Mouse (Mus musculus) lung, adult 2 months (tissue): ENCODE measurements around the gene Frem1. TPM values are rescaled to one million over a fixed set of nuclear protein-coding genes. Genes with fewer than 3 reads are reported as not detected.

Experiments
- DNase-seq: peaks from one replicate; pipeline ENCODE4 v3.0.0; 2022
- H3K4me1 ChIP-seq: fragments of 200-500 bp; 2 replicates; pipeline ENCODE4 v1.6.1; 2011; ENCODE audit warnings: low read length; ENCODE audit not compliant: control insufficient read depth, insufficient read depth
- H3K4me3 ChIP-seq: fragments of 200-500 bp; replicated peaks from 2 replicates; pipeline ENCODE3; 2011; ENCODE audit warnings: low read depth, mild to moderate bottlenecking, control low read depth, low read length; ENCODE audit errors: extremely low read depth
- CTCF ChIP-seq: fragments of 200-500 bp; IDR thresholded peaks from 2 replicates; pipeline ENCODE4 v1.5.1; 2011; ENCODE audit warnings: mild to moderate bottlenecking, low read length, control low read depth; ENCODE audit not compliant: insufficient read depth
- POLR2A ChIP-seq: fragments of 200-500 bp; IDR thresholded peaks from 2 replicates; pipeline ENCODE4 v1.6.1; 2011; ENCODE audit warnings: low read depth, mild to moderate bottlenecking, control low read depth, low read length, borderline replicate concordance; ENCODE audit errors: extremely low read depth
- WGBS: fragments of 180-500 bp; shearing (Covaris S2); methylation state at CpG from one replicate; pipeline ENCODE4 v1.1.7; 2018; 5-methylcytosine and 5-hydroxymethylcytosine counted together
- polyA plus RNA-seq: library from polyadenylated mRNA; depleted of rRNA; stranded (reverse); fragments of >200 nt; gene quantifications from 2 replicates; pipeline ENCODE4 v1.2.3, GENCODE M21; 2012

The Frem1 gene
- polyA plus RNA-seq, 1 experiment, result 4.1 TPM

- Histone ChIP-seq H3K4me3 (no peak overlapping the region), H3K4me1 (no peaks in the 10 kb centered on the region)
- WGBS, result 67% methylated on average over 13 of the region's 13 CpGs
- TF ChIP-seq POLR2A, result no peak
- no peak for TF ChIP-seq CTCF
- DNase-seq, result peak; percentile 11
Measured at GRCm38 (mm10) chr4:82940248-82940647, 111.9 kb downstream of the Frem1 start.

- H3K4me3 ChIP-seq, result no peak overlapping the region
- 10% methylated on average over 5 of the region's 5 CpGs for WGBS
- DNase-seq, result no peak
Measured at GRCm38 (mm10) chr4:82934308-82934707, 117.8 kb downstream of the Frem1 start.

DNA sequence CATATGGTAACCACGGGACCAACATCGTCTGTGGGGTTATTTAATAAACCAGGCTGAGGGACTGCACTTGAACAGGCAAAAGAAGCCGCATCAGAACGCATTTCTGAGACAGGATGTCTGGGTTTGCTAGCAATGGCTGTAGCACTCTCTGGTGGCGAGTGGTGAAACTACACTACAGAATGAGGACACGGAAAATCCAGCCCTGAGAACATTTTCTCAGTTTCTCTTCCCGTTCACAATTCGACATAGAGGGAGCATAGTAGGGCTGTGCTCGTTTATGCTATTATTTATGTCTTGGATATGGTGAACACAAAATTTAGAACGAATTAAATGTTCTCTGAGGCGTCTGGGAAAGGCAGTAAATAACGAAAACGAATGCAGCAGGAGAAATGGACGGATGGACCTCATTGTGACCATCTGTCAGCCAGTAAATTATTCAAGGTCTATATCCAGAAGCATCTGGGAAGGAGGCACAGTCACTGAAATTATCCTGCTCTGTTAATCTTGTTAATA is 118.4 kb downstream of the Frem1 start:
- Histone ChIP-seq H3K4me1 (no peaks in the 10 kb centered on the region), H3K4me3 (peak overlapping the region; percentile 44)
- DNase-seq, result peak; percentile 73
- WGBS, result 8% methylated on average over 14 of the region's 14 CpGs
- TF ChIP-seq POLR2A (no peak), CTCF (peak; percentile 77)

More at GRCm38 (mm10) chr4:82934308-82934707, 117.8 kb downstream of the Frem1 start:
- H3K4me1 ChIP-seq, result no peaks in the 10 kb centered on the region
- TF ChIP-seq CTCF, result peak; percentile 63
- no peak for TF ChIP-seq POLR2A

- no peak for DNase-seq
- TF ChIP-seq CTCF (no peak), POLR2A (no peak)
- H3K4me3 ChIP-seq, result no peak overlapping the region
- WGBS, result 68% methylated on average over 5 of the region's 5 CpGs
- no peaks in the 10 kb centered on the region for H3K4me1 ChIP-seq
Measured at GRCm38 (mm10) chr4:82930079-82930478, 122.1 kb downstream of the Frem1 start.

GRCm38 (mm10) chr4:82921962-82922361 is 130.2 kb downstream of the Frem1 start:
- no peak for DNase-seq

GRCm38 (mm10) chr4:82918625-82919024 is 133.5 kb downstream of the Frem1 start:
- no peak for DNase-seq
- TF ChIP-seq POLR2A (no peak), CTCF (no peak)
- 75% methylated on average over 2 of the region's 2 CpGs for WGBS

More at GRCm38 (mm10) chr4:82921962-82922361, 130.2 kb downstream of the Frem1 start:
- TF ChIP-seq CTCF (no peak), POLR2A (no peak)
- H3K4me3 ChIP-seq, result no peak overlapping the region
- 0 out of 2 replicates have a peak, but pooled peaks cover 2% of the 10 kb centered on the region for H3K4me1 ChIP-seq
- 38% methylated on average over 4 of the region's 4 CpGs for WGBS

DNA sequence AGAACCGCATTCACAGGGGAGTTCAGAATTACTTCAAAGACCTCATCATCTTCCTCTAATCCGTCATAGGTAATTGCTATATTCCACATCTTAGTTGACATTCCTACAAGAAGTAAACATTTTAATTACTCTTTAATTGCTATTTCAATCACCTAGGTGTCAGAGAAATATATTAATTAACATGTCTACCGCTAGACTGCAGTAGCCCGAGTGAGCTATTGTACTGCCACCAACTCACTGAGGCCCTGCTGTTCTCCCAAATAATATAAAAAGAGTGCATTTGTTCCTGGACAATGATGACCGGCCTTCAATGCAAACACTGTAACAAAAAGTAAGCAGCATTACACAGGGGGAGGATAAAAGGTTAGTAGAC is 135.5 kb downstream of the Frem1 start:
- peaks cover 7% of the 10 kb centered on the region; the same call in 1 of the 2 replicates for H3K4me1 ChIP-seq
- 57% methylated on average over 5 of the region's 5 CpGs for WGBS

More at GRCm38 (mm10) chr4:82918625-82919024, 133.5 kb downstream of the Frem1 start:
- H3K4me1 ChIP-seq, result peaks cover 7% of the 10 kb centered on the region; the same call in 1 of the 2 replicates
- no peak overlapping the region for H3K4me3 ChIP-seq

DNA sequence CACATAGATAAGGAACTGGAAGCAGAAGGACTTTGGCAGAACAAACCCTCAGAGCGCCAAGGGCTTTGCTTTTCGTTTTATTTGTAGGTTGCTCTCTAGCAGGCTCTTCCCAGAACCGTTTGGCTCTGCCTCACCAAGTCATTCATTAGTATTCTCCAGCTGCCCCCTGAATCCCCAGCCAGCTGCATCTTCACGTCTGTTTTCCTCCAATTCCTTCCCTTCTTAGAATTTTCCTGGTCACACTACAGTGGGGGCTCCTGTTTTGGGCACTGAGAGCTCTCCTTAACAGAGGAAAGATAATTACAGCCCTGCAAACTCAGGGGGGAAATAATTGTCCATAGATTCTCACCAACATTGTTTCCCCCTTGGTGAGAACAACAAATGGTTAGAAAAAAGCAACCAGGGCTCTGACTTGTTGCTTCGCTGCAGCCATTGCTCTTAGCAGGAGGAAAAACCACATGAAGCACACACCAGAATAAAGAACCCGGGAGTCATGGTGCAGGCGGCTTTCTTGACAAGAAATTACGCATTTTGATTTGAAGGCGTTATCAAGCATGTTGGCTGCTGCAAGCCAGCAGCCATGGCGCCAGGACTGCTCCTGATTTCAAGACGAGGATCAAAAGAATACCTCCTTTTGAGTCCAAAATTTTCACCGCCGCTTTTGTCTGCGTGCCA is 136.0 kb downstream of the Frem1 start:
- no peak overlapping the region for H3K4me3 ChIP-seq
- H3K4me1 ChIP-seq, result peaks cover 7% of the 10 kb centered on the region; the same call in 1 of the 2 replicates
- DNase-seq, result no peak
- WGBS, result 47% methylated on average over 14 of the region's 14 CpGs
- TF ChIP-seq CTCF (no peak), POLR2A (no peak)

More for the DNA sequence above, 135.5 kb downstream of the Frem1 start:
- H3K4me3 ChIP-seq, result no peak overlapping the region
- TF ChIP-seq CTCF, result no peak
- TF ChIP-seq POLR2A, result no peak
- DNase-seq, result no peak

DNA sequence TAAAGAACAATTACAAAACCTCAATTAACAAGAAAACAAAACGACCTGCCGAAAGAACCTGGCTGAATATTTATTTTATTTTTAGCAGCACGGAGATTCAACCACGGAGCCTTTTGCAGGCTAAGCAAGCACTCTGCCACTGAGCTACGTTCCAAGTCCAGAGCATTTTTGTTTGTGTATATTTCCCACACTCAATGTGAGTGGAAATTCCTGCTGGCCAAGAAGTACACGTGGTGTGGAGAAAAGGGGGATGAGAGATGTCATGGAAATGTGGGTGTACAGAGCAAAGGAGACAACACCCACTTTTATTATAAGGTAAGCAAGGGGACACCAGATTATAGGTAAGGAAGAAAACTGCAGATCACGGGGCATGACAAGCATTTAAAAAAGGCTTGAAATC is 136.6 kb downstream of the Frem1 start:
- Histone ChIP-seq H3K4me1 (peaks cover 7% of the 10 kb centered on the region; the same call in 1 of the 2 replicates), H3K4me3 (no peak overlapping the region)
- WGBS, result 32% methylated on average over 7 of the region's 7 CpGs
- no peak for TF ChIP-seq CTCF
- TF ChIP-seq POLR2A, result no peak
- peak; percentile 37 for DNase-seq

DNA sequence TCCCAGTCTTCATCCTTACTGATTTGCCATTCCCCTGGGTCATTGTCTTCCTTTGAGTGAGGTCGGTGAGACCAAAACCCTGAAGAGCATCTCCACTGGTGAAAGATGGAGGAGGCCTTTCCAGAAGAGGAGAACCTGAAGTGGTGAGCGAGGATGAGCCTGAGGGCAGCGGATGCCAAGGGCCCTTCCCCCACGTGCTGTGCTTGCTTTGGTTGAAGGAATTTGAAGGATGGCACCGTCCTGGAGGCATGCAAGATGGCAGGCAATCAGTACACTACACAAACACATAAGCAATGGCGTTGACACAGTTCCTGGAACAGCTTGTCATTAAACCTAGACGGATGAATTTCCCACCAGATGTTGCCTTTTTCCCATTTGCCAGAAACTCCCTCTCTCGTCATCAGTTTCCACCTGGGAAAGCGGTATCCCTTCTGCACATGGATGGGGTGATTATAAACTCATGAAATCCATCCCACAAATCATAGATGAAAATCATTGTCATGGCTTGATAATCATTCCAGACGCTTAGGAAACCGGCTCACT is 137.5 kb downstream of the Frem1 start:
- WGBS, result 75% methylated on average over 11 of the region's 11 CpGs
- TF ChIP-seq CTCF (no peak), POLR2A (no peak)
- H3K4me1 ChIP-seq, result peaks cover 7% of the 10 kb centered on the region; the same call in 1 of the 2 replicates
- no peak overlapping the region for H3K4me3 ChIP-seq
- DNase-seq, result no peak
